In the genomic region with DNA sequence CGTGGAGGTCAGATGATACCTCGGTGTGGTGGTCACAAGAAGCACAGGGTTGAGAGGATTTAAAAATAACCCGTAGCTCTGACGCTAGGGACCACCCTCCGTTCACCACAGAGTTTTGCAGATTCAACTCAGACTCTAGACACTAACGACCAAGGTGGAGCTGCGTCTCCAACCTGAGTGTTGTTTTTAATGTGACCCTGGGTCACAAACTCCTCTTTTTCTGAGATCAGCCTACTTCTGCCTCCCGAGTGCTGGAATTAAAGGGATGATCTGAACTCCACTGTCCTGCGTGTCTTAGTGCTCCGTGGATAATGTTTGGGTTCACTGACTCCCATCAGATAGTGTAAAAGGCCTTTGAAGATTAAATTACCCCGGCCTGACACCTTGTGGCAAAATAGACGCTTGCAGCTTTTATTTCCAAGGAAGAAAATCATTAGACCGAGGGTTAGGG, we compare ENCODE assay signal across 7 mouse cellular contexts. TPM values are rescaled to one million over a fixed set of nuclear protein-coding genes. Genes with fewer than 3 reads are reported as not detected.
DNase-seq lines count a peak whose midpoint lies in the region; ATAC-seq and TF ChIP-seq lines count a peak whose summit lies in the region.

No protein-coding gene starts in this region.

- H3K27ac ChIP-seq in forebrain, embryonic 10.5 days = peak overlapping the region; percentile 84; the same call in 1 of the 2 replicates
- no peak overlapping the region for H3K27ac ChIP-seq in hindbrain, embryonic 13.5 days

- 1% methylated on average over 13 of the region's 13 CpGs for WGBS in forebrain, embryonic 10.5 days
- 2% methylated on average over 13 of the region's 13 CpGs for WGBS in hindbrain, embryonic 13.5 days

- H3K4me2 ChIP-seq in hindbrain, embryonic 13.5 days = peak overlapping the region; percentile 94

- ATAC-seq in Patski = peak; percentile 68
- ATAC-seq in hindbrain, embryonic 13.5 days (ENCODE audit: low FRiP score) = peak; percentile 70

- TF ChIP-seq CTCF in Patski (IDR thresholded peaks at IDR 0.05) = peak; percentile 73
- TF ChIP-seq CTCF in brain, embryonic 14.5 days (IDR thresholded peaks at IDR 0.05; ENCODE audit: borderline replicate concordance, extremely low read depth, insufficient read depth, insufficient read length) = peak; percentile 50; the same call in 1 of the 2 replicates

- TF ChIP-seq POLR2A in brain, embryonic 14.5 days (IDR thresholded peaks at IDR 0.05; ENCODE audit: borderline replicate concordance, extremely low read depth, insufficient read depth, insufficient read length, poor library complexity, severe bottlenecking) = no peak

- DNase-seq in Patski (ENCODE audit: low read depth, low spot score) = no peak
- peak; percentile 80 for DNase-seq in brain, embryonic 14.5 days (ENCODE audit: low read depth)
- peak; percentile 24 for DNase-seq in forebrain, embryonic 10.5 days (ENCODE audit: extremely low spot score, low spot score)
- peak; percentile 12 for DNase-seq in layer of hippocampus, adult 9-11 months
- DNase-seq in lung, postnatal 10 days = peak; percentile 59
- peak; percentile 24 for DNase-seq in right cerebral cortex, postnatal 25 days

- CTCF ChIA-PET in Patski (lab: Charles Lee) = interaction anchor here (0.7 to 4.4 kb wide), 28 partner anchors 9 to 788 kb away, joined by 3 to 70 read pairs (median 6); partner anchors contain the start of gene Cfap69

- H3K27me3 ChIP-seq in Patski = no peaks in the 10 kb centered on the region
- H3K27me3 ChIP-seq in forebrain, embryonic 10.5 days (ENCODE audit: poor library complexity, severe bottlenecking) = peaks cover 23% of the 10 kb centered on the region
- peaks cover 23% of the 10 kb centered on the region for H3K27me3 ChIP-seq in hindbrain, embryonic 13.5 days

- POLR2A ChIA-PET in Patski (lab: Charles Lee) = interaction anchor here (1.1 to 3.3 kb wide), 6 partner anchors 56 to 253 kb away, joined by 3 to 22 read pairs (median 8); partner anchors contain the start of gene Steap2

- peak overlapping the region; percentile 71 for H3K9ac ChIP-seq in hindbrain, embryonic 13.5 days

- H3K4me3 ChIP-seq in forebrain, embryonic 10.5 days = peak overlapping the region; percentile 75
- peak overlapping the region; percentile 61 for H3K4me3 ChIP-seq in hindbrain, embryonic 13.5 days

- no peaks in the 10 kb centered on the region for H3K36me3 ChIP-seq in forebrain, embryonic 10.5 days (replicated peaks)
- no peaks in the 10 kb centered on the region for H3K36me3 ChIP-seq in hindbrain, embryonic 13.5 days

- H3K4me1 ChIP-seq in forebrain, embryonic 10.5 days = peaks cover 5% of the 10 kb centered on the region; the same call in 1 of the 2 replicates
- H3K4me1 ChIP-seq in hindbrain, embryonic 13.5 days (replicated peaks) = peaks cover 13% of the 10 kb centered on the region

- in situ Hi-C loops in Patski (cut with MboI; ENCODE audit: low pct_unique_long_range_greater_than_20kb) = loop anchor here (5.0 to 25.0 kb wide), 4 partner anchors 102 to 1512 kb away; no protein-coding TSS in a partner anchor

- H3K9me3 ChIP-seq in forebrain, embryonic 10.5 days = no peaks in the 10 kb centered on the region
- no peaks in the 10 kb centered on the region for H3K9me3 ChIP-seq in hindbrain, embryonic 13.5 days

RNA-seq across cellular contexts. Expression of gene Steap1, which starts 0.7 kb away (rescaled TPM):
- 199 TPM for polyA plus RNA-seq in Patski (2021)
- polyA plus RNA-seq in brain, embryonic 14.5 days (2012; rRNA removed) = 0.82 and 0.91 TPM in 2 replicates
- polyA plus RNA-seq in forebrain, embryonic 10.5 days (2016; fragmentation: Nextera tagmentation; extraction: Ambion mirVana) = 5.5 and 6.4 TPM in 2 replicates
- polyA plus RNA-seq in hindbrain, embryonic 13.5 days (2015; fragmentation: Nextera tagmentation; extraction: Ambion mirVana) = 1.5 and 2.1 TPM in 2 replicates

RNA-seq across cellular contexts. Expression of gene Steap2, which starts 55.4 kb away (rescaled TPM):
- 187 TPM for polyA plus RNA-seq in Patski (2021)
- 2.4 and 3.5 TPM in 2 replicates for polyA plus RNA-seq in brain, embryonic 14.5 days (2012; rRNA removed)
- polyA plus RNA-seq in forebrain, embryonic 10.5 days (2016; fragmentation: Nextera tagmentation; extraction: Ambion mirVana) = 6.5 and 6.8 TPM in 2 replicates
- polyA plus RNA-seq in hindbrain, embryonic 13.5 days (2015; fragmentation: Nextera tagmentation; extraction: Ambion mirVana) = 5.1 and 5.2 TPM in 2 replicates

Comparison
In these comparisons a context has a peak if more than half of its experiments do, and no peak if none do; other contexts are left out.
1. RNA of gene Steap1, which starts 0.7 kb away (polyA plus RNA-seq): 199 TPM in Patski (single experiment); 5.5 to 6.4 TPM in forebrain, embryonic 10.5 days, 1.5 to 2.1 TPM in hindbrain, embryonic 13.5 days and 0.82 to 0.91 TPM in brain, embryonic 14.5 days; every median in the first group is over 10 times any median in the second.
2. RNA of gene Steap2, which starts 55.4 kb away (polyA plus RNA-seq): 187 TPM in Patski (single experiment); 6.5 to 6.8 TPM in forebrain, embryonic 10.5 days, 5.1 to 5.2 TPM in hindbrain, embryonic 13.5 days and 2.4 to 3.5 TPM in brain, embryonic 14.5 days; every median in the first group is over 10 times any median in the second.